Mouse (Mus musculus) forebrain, postnatal 0 days (tissue): ENCODE measurements around the gene Gm6408. TPM values are rescaled to one million over a fixed set of nuclear protein-coding genes. Genes with fewer than 3 reads are reported as not detected.
"Not testable (repeated sequence)": the region's sequence is repeated elsewhere in the genome, so short reads cannot be mapped to it uniquely, and the experiment has no call there.

Experiments
- ATAC-seq: fragments of 200-750 bp; cut with Nextera tagmentation; 2 replicates; pipeline ENCODE4 v1.8.0; 2017; ENCODE audit warnings: mild to moderate bottlenecking, moderate library complexity
- DNase-seq: peaks from one replicate; pipeline ENCODE4 v3.0.0-alpha.2; 2015
- H3K27ac ChIP-seq: fragments of 300-500 bp; sonication (generic); 2 replicates; pipeline ENCODE4 v1.5.1; 2014; ENCODE audit warnings: low read depth, mild to moderate bottlenecking, antibody characterized with exemption, low read length, moderate library complexity, mixed read lengths
- H3K27me3 ChIP-seq: fragments of 300-500 bp; sonication (generic); 2 replicates; pipeline ENCODE4 v1.6.1; 2014; ENCODE audit warnings: mild to moderate bottlenecking, low read length, mixed read lengths; ENCODE audit not compliant: insufficient read depth
- H3K36me3 ChIP-seq: fragments of 300-500 bp; sonication (generic); 2 replicates; pipeline ENCODE4 v1.6.1; 2014; ENCODE audit warnings: mild to moderate bottlenecking, moderate library complexity; ENCODE audit not compliant: insufficient read depth
- H3K4me1 ChIP-seq: fragments of 300-500 bp; sonication (generic); 2 replicates; pipeline ENCODE4 v1.6.1; 2014; ENCODE audit warnings: antibody characterized with exemption; ENCODE audit not compliant: insufficient read depth
- H3K4me2 ChIP-seq: fragments of 300-500 bp; sonication (generic); 2 replicates; pipeline ENCODE4 v1.6.1; 2014; ENCODE audit warnings: low read depth, mild to moderate bottlenecking, moderate library complexity
- H3K4me3 ChIP-seq: fragments of 300-500 bp; sonication (generic); 2 replicates; pipeline ENCODE4 v1.5.1; 2014; ENCODE audit warnings: low read depth, low read length, mixed read lengths
- H3K9ac ChIP-seq: fragments of 300-500 bp; sonication (generic); 2 replicates; pipeline ENCODE4 v1.6.1; 2014; ENCODE audit warnings: mild to moderate bottlenecking
- H3K9me3 ChIP-seq: fragments of 300-500 bp; sonication (generic); 2 replicates; pipeline ENCODE4 v1.6.1; 2016; ENCODE audit warnings: low read length
- CTCF ChIP-seq: sonication (generic); IDR thresholded peaks from 2 replicates; pipeline ENCODE4 v1.5.1; 2016; ENCODE audit warnings: antibody characterized with exemption, control low read depth, low read depth
- WGBS: fragments of 180-500 bp; shearing (Covaris S2); extraction: QIAGEN DNeasy Blood & Tissue Kit; methylation state at CpG from one replicate; pipeline ENCODE4 v1.1.7; 2014; 5-methylcytosine and 5-hydroxymethylcytosine counted together
- polyA plus RNA-seq: library from polyadenylated mRNA; unstranded; fragments of >200 nt; fragmentation: Nextera tagmentation; extraction: Ambion mirVana; gene quantifications from 2 replicates; pipeline ENCODE4 v1.2.1, GENCODE M21; 2015
- total RNA-seq: library from RNA; depleted of rRNA; stranded (reverse); fragments of >200 nt; gene quantifications from 2 replicates; pipeline ENCODE4 v1.2.3, GENCODE M21; 2014; rRNA removed

The Gm6408 gene
- not detected in 2 replicates for total RNA-seq
- not detected in 2 replicates for polyA plus RNA-seq

- H3K4me3 ChIP-seq, ATAC-seq, H3K9me3 ChIP-seq, H3K27ac ChIP-seq, H3K27me3 ChIP-seq, H3K4me1 ChIP-seq, H3K9ac ChIP-seq, H3K36me3 ChIP-seq, H3K4me2 ChIP-seq, DNase-seq: not testable (repeated sequence)
- no CpG with 5 or more reads among the region's 3 CpGs for WGBS
Measured at GRCm38 (mm10) chr5:146481665-146482064, at the start of gene Gm6408. Gm6408 (plus strand) TSS chr5:146481965.

- Histone ChIP-seq H3K27ac (no peak overlapping the region), H3K9ac (no peak overlapping the region), H3K36me3 (no peaks in the 10 kb centered on the region), H3K4me2 (no peak overlapping the region), H3K9me3 (no peaks in the 10 kb centered on the region), H3K27me3 (no peaks in the 10 kb centered on the region), H3K4me1 (no peaks in the 10 kb centered on the region), H3K4me3 (no peak overlapping the region)
- ATAC-seq (no peak), DNase-seq (no peak)
- 90% methylated on average over 6 of the region's 6 CpGs for WGBS
- no peak for TF ChIP-seq CTCF
Measured at GRCm38 (mm10) chr5:146432476-146432875, 49.3 kb upstream of the Gm6408 start.

- ATAC-seq (no peak), DNase-seq (no peak)
- Histone ChIP-seq H3K4me1 (no peaks in the 10 kb centered on the region), H3K27ac (no peak overlapping the region), H3K36me3 (no peaks in the 10 kb centered on the region), H3K4me2 (no peak overlapping the region), H3K27me3 (no peaks in the 10 kb centered on the region), H3K9ac (no peak overlapping the region), H3K9me3 (no peaks in the 10 kb centered on the region), H3K4me3 (no peak overlapping the region)
- 94% methylated on average over 16 of the region's 16 CpGs for whole genome bisulfite sequencing
- TF ChIP-seq CTCF: no peak
Measured at GRCm38 (mm10) chr5:146435316-146435715, 46.4 kb upstream of the Gm6408 start.

- WGBS: 96% methylated on average over 11 of the region's 11 CpGs
- TF ChIP-seq CTCF: no peak
Measured at GRCm38 (mm10) chr5:146436796-146437195, 45.0 kb upstream of the Gm6408 start.

GRCm38 (mm10) chr5:146439152-146439781 is 42.5 kb upstream of the Gm6408 start:
- no peak overlapping the region for H3K4me2 ChIP-seq
- H3K9me3 ChIP-seq: no peaks in the 10 kb centered on the region
- no peaks in the 10 kb centered on the region for H3K27me3 ChIP-seq
- H3K4me3 ChIP-seq: no peak overlapping the region
- no peak overlapping the region for H3K9ac ChIP-seq
- TF ChIP-seq CTCF: no peak
- H3K36me3 ChIP-seq: peaks cover 3% of the 10 kb centered on the region; the same call in 1 of the 2 replicates
- H3K4me1 ChIP-seq: no peaks in the 10 kb centered on the region
- H3K27ac ChIP-seq: no peak overlapping the region
- 89% methylated on average over 7 of the region's 7 CpGs for WGBS
- DNase-seq (no peak), ATAC-seq (no peak)

More at GRCm38 (mm10) chr5:146436796-146437195, 45.0 kb upstream of the Gm6408 start:
- peaks cover 3% of the 10 kb centered on the region; the same call in 1 of the 2 replicates for H3K36me3 ChIP-seq
- no peaks in the 10 kb centered on the region for H3K4me1 ChIP-seq
- ATAC-seq: no peak
- no peak overlapping the region for H3K4me2 ChIP-seq
- no peak overlapping the region for H3K9ac ChIP-seq
- no peaks in the 10 kb centered on the region for H3K9me3 ChIP-seq
- H3K27me3 ChIP-seq: no peaks in the 10 kb centered on the region
- H3K27ac ChIP-seq: no peak overlapping the region
- H3K4me3 ChIP-seq: no peak overlapping the region
- no peak for DNase-seq

- 92% methylated on average over 5 of the region's 5 CpGs for WGBS
- ATAC-seq (no peak), DNase-seq (no peak)
- H3K4me3 ChIP-seq: no peak overlapping the region
- peaks cover 3% of the 10 kb centered on the region; the same call in 1 of the 2 replicates for H3K36me3 ChIP-seq
- no peaks in the 10 kb centered on the region for H3K4me1 ChIP-seq
- H3K27me3 ChIP-seq: no peaks in the 10 kb centered on the region
- no peaks in the 10 kb centered on the region for H3K9me3 ChIP-seq
- peak; percentile 45 for TF ChIP-seq CTCF
- H3K9ac ChIP-seq: no peak overlapping the region
- H3K27ac ChIP-seq: no peak overlapping the region
- no peak overlapping the region for H3K4me2 ChIP-seq
Measured at GRCm38 (mm10) chr5:146440273-146440672, 41.5 kb upstream of the Gm6408 start.

GRCm38 (mm10) chr5:146442767-146443166 is 39.0 kb upstream of the Gm6408 start:
- Histone ChIP-seq H3K4me1 (no peaks in the 10 kb centered on the region), H3K4me3 (no peak overlapping the region), H3K9me3 (no peaks in the 10 kb centered on the region), H3K4me2 (no peak overlapping the region), H3K36me3 (peaks cover 3% of the 10 kb centered on the region; the same call in 1 of the 2 replicates), H3K27me3 (no peaks in the 10 kb centered on the region), H3K9ac (no peak overlapping the region), H3K27ac (no peak overlapping the region)
- DNase-seq (no peak), ATAC-seq (no peak)
- TF ChIP-seq CTCF: no peak
- 93% methylated on average over 2 of the region's 2 CpGs for WGBS
